Mouse (Mus musculus): ENCODE measurements around the gene Map3k4. TPM values are rescaled to one million over a fixed set of nuclear protein-coding genes. Genes with fewer than 3 reads are reported as not detected.

The Map3k4 gene
- polyA plus RNA-seq, 1 experiment from 2014 or later: 35.6 TPM

DNA sequence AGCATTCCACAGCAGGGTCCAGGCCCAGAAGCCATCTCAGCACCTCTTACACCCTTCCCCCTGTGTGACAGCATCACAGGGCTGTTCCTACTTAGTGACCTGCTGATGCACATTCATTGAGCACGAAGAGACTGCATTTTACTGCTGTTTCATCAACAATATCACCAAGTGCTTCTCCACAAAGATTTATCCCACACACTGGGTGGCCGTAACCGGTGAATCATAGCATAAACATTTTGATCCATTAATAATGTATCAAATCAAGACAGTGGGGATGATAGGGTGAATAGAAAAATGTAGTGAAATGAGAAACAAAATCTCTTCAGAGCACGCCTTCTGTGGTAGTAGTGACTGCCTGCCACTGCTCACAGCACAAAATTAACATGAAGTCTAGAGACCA, 29.7 kb downstream of the Map3k4 start:
- DNase-seq (ENCODE audit: low spot score) (no peak), ATAC-seq (ENCODE audit: low FRiP score, low TSS enrichment) (no peak)
- WGBS: 57% methylated on average over 4 of the region's 4 CpGs
- no peak overlapping the region for H3K9ac ChIP-seq (ENCODE audit: low read length)
- no peak overlapping the region for H3K4me3 ChIP-seq (ENCODE audit: low read depth, low read length)
- H3K4me2 ChIP-seq (replicated peaks; ENCODE audit: low read depth): no peak overlapping the region
- no peaks in the 10 kb centered on the region for H3K36me3 ChIP-seq (ENCODE audit: control insufficient read depth, insufficient read depth, low read length)
- TF ChIP-seq EP300 (optimal IDR thresholded peaks at IDR 0.05): no peak
- H3K9me3 ChIP-seq (ENCODE audit: control insufficient read depth, low read length): no peaks in the 10 kb centered on the region
- no peaks in the 10 kb centered on the region for H3K4me1 ChIP-seq (replicated peaks; ENCODE audit: control insufficient read depth, insufficient read depth)
- H3K27me3 ChIP-seq (ENCODE audit: control insufficient read depth, insufficient read depth, low read length): no peaks in the 10 kb centered on the region
- no peak overlapping the region for H3K27ac ChIP-seq (replicated peaks)

DNA sequence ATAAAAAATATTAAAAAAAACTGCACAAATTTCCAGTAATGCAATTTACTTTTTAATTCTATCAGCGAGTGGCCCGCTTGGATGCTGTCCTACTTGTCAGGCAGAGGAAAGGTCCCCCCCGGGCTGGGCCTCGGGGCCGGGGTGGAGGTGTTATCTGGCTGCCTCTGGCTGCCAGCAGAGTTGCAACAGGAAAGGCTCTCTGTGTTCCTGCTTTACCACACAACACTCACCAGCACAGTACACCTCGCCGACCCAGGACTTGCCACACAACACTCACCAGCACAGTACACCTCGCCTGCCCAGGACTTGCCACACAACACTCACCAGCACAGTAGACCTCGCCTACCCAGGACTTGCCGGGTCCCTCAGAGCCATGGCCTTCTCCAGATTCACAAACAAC, 38.8 kb downstream of the Map3k4 start:
- DNase-seq (ENCODE audit: low spot score) (no peak), ATAC-seq (ENCODE audit: low FRiP score, low TSS enrichment) (no peak)
- no peak overlapping the region for H3K9ac ChIP-seq (ENCODE audit: low read length)
- no peak overlapping the region for H3K4me3 ChIP-seq (ENCODE audit: low read depth, low read length)
- H3K27ac ChIP-seq (replicated peaks): no peak overlapping the region
- no peaks in the 10 kb centered on the region for H3K27me3 ChIP-seq (ENCODE audit: control insufficient read depth, insufficient read depth, low read length)
- no peak overlapping the region for H3K4me2 ChIP-seq (replicated peaks; ENCODE audit: low read depth)
- WGBS: 87% methylated on average over 10 of the region's 10 CpGs
- TF ChIP-seq CTCF (IDR thresholded peaks at IDR 0.05; ENCODE audit: low read depth): no peak
- no peak for TF ChIP-seq EP300 (optimal IDR thresholded peaks at IDR 0.05)
- 0 out of 2 replicates have a peak, but pooled peaks cover 3% of the 10 kb centered on the region for H3K9me3 ChIP-seq (ENCODE audit: control insufficient read depth, low read length)
- H3K36me3 ChIP-seq (ENCODE audit: control insufficient read depth, insufficient read depth, low read length): peaks cover 3% of the 10 kb centered on the region; the same call in 1 of the 2 replicates
- H3K4me1 ChIP-seq (replicated peaks; ENCODE audit: control insufficient read depth, insufficient read depth): no peaks in the 10 kb centered on the region

DNA sequence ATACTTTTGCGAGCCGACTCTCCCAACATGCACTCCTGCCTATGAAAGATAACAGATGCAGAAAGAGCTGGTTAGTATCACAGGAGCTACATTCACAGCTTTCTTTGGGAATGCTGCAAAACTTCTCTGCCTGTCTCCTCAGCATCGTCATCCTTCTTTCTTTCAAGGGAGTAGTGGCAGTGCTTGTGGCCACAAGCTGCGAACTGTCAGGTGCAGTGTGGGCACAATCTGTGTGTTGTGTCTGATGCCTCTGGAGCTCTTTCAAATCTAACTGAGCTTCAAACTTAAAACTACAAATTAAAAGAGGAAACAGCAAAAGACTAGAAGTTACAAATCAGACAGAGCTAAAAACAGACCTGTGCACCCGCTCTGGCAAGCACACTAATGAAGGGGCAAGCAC, 40.5 kb downstream of the Map3k4 start:
- ATAC-seq (ENCODE audit: low FRiP score, low TSS enrichment) (no peak), DNase-seq (ENCODE audit: low spot score) (no peak)
- Histone ChIP-seq H3K27ac (replicated peaks) (no peak overlapping the region), H3K4me1 (replicated peaks; ENCODE audit: control insufficient read depth, insufficient read depth) (no peaks in the 10 kb centered on the region), H3K4me2 (replicated peaks; ENCODE audit: low read depth) (no peak overlapping the region), H3K36me3 (ENCODE audit: control insufficient read depth, insufficient read depth, low read length) (peaks cover 3% of the 10 kb centered on the region; the same call in 1 of the 2 replicates), H3K9ac (ENCODE audit: low read length) (no peak overlapping the region), H3K9me3 (ENCODE audit: control insufficient read depth, low read length) (0 out of 2 replicates have a peak, but pooled peaks cover 2% of the 10 kb centered on the region), H3K27me3 (ENCODE audit: control insufficient read depth, insufficient read depth, low read length) (no peaks in the 10 kb centered on the region), H3K4me3 (ENCODE audit: low read depth, low read length) (no peak overlapping the region)
- TF ChIP-seq CTCF (IDR thresholded peaks at IDR 0.05; ENCODE audit: low read depth) (no peak), EP300 (optimal IDR thresholded peaks at IDR 0.05) (no peak)
- 66% methylated on average over 5 of the region's 5 CpGs for WGBS

DNA sequence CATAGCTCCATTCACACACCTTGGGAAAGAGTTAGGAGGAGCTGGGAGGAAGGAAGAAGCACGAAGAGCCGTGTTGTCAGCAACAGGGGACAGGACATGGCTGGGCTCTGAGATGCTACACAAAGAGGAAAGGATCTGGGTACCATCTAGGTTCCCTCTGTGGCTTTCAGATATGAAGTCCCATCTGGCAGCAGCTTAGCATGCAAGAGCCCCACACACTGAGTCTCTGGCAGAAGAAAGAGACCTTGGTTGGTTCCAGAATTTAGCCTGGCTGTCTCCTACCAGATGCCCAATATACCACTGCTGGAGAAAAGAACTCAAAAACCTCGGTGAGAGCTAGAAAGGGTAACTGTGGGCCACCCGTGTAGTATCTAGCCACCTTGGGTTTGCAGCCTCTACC, 41.3 kb downstream of the Map3k4 start:
- H3K36me3 ChIP-seq (ENCODE audit: control insufficient read depth, insufficient read depth, low read length): peaks cover 3% of the 10 kb centered on the region; the same call in 1 of the 2 replicates
- no peak overlapping the region for H3K4me3 ChIP-seq (ENCODE audit: low read depth, low read length)

DNA sequence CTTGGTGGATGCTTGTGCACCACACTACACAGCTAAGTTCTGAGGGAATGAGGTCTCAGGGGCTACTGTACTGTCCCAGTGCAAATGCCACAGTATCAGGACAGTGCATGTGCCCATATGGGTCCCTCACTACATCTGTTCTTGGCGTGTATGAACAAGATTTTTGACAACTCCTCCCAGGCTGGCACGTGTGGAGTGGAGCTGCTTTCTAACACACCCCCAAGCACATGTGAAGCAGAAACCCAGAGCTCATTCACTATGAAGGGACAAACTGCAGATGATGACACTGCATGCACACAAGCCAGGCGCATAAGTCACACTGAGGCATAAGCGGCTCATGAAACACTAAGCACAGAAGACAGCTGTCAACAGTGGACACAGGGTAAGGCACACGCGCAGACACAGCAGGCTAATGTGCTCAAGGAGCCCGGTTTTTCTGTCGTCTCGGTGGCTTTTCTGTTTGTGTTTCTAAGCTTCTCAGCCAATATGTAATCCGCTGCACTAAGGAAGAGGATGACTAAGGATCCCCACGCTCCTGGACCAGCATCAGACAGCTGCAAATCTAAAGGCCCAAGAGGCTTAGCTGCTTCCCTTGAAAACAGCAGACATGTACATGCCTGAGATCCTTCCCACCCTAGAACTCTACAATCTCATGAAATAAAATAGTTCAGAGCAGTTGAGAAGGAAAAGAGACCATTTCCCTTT, 41.9 kb downstream of the Map3k4 start:
- ATAC-seq (ENCODE audit: low FRiP score, low TSS enrichment) (no peak), DNase-seq (ENCODE audit: low spot score) (no peak)
- 65% methylated on average over 11 of the region's 11 CpGs for WGBS
- H3K9me3 ChIP-seq (ENCODE audit: control insufficient read depth, low read length): no peaks in the 10 kb centered on the region
- H3K27ac ChIP-seq (replicated peaks): no peak overlapping the region; the same call in none of the 2 replicates
- H3K9ac ChIP-seq (ENCODE audit: low read length): no peak overlapping the region
- H3K27me3 ChIP-seq (ENCODE audit: control insufficient read depth, insufficient read depth, low read length): no peaks in the 10 kb centered on the region
- TF ChIP-seq CTCF (IDR thresholded peaks at IDR 0.05; ENCODE audit: low read depth) (no peak), EP300 (optimal IDR thresholded peaks at IDR 0.05) (no peak)
- no peak overlapping the region for H3K4me2 ChIP-seq (replicated peaks; ENCODE audit: low read depth)
- no peak overlapping the region for H3K4me3 ChIP-seq (ENCODE audit: low read depth, low read length)
- H3K36me3 ChIP-seq (ENCODE audit: control insufficient read depth, insufficient read depth, low read length): peaks cover 5% of the 10 kb centered on the region
- H3K4me1 ChIP-seq (replicated peaks; ENCODE audit: control insufficient read depth, insufficient read depth): no peaks in the 10 kb centered on the region

More for the DNA sequence above, 41.3 kb downstream of the Map3k4 start:
- DNase-seq (ENCODE audit: low spot score): no peak
- TF ChIP-seq CTCF (IDR thresholded peaks at IDR 0.05; ENCODE audit: low read depth): no peak
- no peak for TF ChIP-seq EP300 (optimal IDR thresholded peaks at IDR 0.05)
- H3K9ac ChIP-seq (ENCODE audit: low read length): no peak overlapping the region
- ATAC-seq (ENCODE audit: low FRiP score, low TSS enrichment): no peak
- H3K4me2 ChIP-seq (replicated peaks; ENCODE audit: low read depth): no peak overlapping the region
- H3K27ac ChIP-seq (replicated peaks): no peak overlapping the region
- 63% methylated on average over 4 of the region's 4 CpGs for WGBS
- H3K27me3 ChIP-seq (ENCODE audit: control insufficient read depth, insufficient read depth, low read length): no peaks in the 10 kb centered on the region
- no peaks in the 10 kb centered on the region for H3K4me1 ChIP-seq (replicated peaks; ENCODE audit: control insufficient read depth, insufficient read depth)
- H3K9me3 ChIP-seq (ENCODE audit: control insufficient read depth, low read length): no peaks in the 10 kb centered on the region

DNA sequence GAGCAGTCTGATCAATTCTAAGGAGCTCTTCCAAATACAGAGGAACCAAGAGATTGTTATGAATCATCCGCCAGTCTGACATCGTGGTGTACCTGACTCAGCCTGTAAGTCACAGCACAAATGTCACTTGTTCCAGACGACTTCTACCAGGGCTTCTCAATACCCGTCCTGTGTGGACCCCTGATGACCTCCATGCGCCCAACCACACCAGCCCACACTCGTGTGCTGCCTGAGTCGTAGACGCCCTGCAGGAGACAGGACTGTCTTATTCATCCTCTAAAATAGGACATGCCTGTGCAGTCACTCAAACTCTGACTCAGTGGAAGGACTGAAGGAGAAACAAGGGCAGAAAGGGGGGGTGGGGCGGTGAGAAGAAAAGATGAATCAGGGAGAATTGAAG, 42.8 kb downstream of the Map3k4 start:
- peaks cover 14% of the 10 kb centered on the region for H3K36me3 ChIP-seq (ENCODE audit: control insufficient read depth, insufficient read depth, low read length)
- no peak overlapping the region for H3K4me2 ChIP-seq (replicated peaks; ENCODE audit: low read depth)
- WGBS: 72% methylated on average over 9 of the region's 9 CpGs
- H3K9ac ChIP-seq (ENCODE audit: low read length): no peak overlapping the region
- H3K9me3 ChIP-seq (ENCODE audit: control insufficient read depth, low read length): no peaks in the 10 kb centered on the region
- no peak overlapping the region for H3K27ac ChIP-seq (replicated peaks)
- no peaks in the 10 kb centered on the region for H3K4me1 ChIP-seq (replicated peaks; ENCODE audit: control insufficient read depth, insufficient read depth)
- H3K4me3 ChIP-seq (ENCODE audit: low read depth, low read length): no peak overlapping the region
- DNase-seq (ENCODE audit: low spot score) (no peak), ATAC-seq (ENCODE audit: low FRiP score, low TSS enrichment) (no peak)
- no peak for TF ChIP-seq EP300 (optimal IDR thresholded peaks at IDR 0.05)
- no peak for TF ChIP-seq CTCF (IDR thresholded peaks at IDR 0.05; ENCODE audit: low read depth)
- no peaks in the 10 kb centered on the region for H3K27me3 ChIP-seq (ENCODE audit: control insufficient read depth, insufficient read depth, low read length)
